Mouse (Mus musculus) C2C12 (cell line): ENCODE results near the gene Clasp2.

Source experiments
- CTCF ChIP-seq: IDR thresholded peaks from one replicate; pipeline ENCODE4 v1.5.1; 2011; ENCODE audit not compliant: control insufficient read depth, insufficient read depth, insufficient read length
- MAX ChIP-seq: IDR thresholded peaks from one replicate; pipeline ENCODE4 v1.6.1; 2011; ENCODE audit warnings: mild to moderate bottlenecking, control low read depth

DNA sequence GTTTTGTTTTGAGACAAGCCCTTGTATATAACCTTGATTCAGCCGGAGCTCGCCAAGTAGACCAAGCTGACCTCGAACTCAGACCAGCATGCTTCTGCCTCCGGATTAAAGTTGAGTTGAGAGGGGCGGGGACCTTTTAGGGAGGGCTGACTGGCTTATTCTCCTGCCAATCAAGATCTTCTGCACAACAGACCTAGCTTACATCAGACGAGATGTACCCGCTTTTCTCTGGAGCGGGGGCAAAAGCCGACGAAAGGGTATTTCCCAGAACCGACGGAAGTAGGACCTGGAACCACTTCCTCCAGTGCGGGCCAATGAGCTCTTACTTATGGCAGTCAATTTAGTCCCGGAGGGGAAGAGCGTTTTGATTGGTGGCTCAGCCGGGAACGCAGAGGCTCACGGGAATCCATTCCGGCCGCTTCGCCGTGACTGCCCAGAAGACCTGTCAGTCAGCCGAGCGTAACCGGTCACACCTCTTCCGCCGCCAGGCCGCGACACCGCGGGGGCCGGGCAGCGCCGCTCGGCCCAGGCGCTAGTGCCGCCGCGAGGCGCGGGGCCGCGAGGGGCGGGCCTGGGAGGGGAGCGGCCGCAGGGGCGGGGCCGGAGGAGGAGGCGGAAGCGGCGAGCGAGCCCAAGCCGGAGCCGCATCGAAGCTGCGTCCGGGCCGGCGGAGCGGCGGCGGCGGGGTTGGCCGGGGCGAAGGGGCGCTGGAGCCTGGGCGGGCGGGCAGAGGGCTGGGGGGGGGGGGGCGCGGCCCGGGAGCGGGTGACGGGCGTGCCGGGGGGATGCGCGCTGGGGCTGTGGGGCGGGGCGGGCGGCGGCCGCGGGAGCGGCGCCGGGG, 189.5 kb downstream of the Clasp2 start, which contains the start of gene Ubp1:
- TF ChIP-seq CTCF (no peak), MAX (peak; percentile 85)
